Mouse (Mus musculus): ENCODE data around the gene Gm12216. TPM values are rescaled to one million over a fixed set of nuclear protein-coding genes. Genes with fewer than 3 reads are reported as not detected.
A peak's percentile ranks its signal among the peaks of the same experiment; 100 is the strongest.

Gm12216 gene
- polyA plus RNA-seq, 1 experiment from 2014 or later = 1.0 TPM

- no peaks in the 10 kb centered on the region for H3K27me3 ChIP-seq (ENCODE audit: insufficient read depth, low read length)
- TF ChIP-seq CTCF (IDR thresholded peaks at IDR 0.05; ENCODE audit: low read depth) = no peak
- no peak overlapping the region for H3K9ac ChIP-seq
- no peaks in the 10 kb centered on the region; the same call in 1 of the 2 replicates for H3K4me1 ChIP-seq (ENCODE audit: insufficient read depth)
- no peaks in the 10 kb centered on the region for H3K9me3 ChIP-seq (ENCODE audit: low read depth, low read length)
- no peak overlapping the region for H3K4me3 ChIP-seq (ENCODE audit: low read depth, low read length)
- WGBS = 51% methylated on average over 3 of the region's 3 CpGs
- DNase-seq = no peak
- H3K4me2 ChIP-seq = no peak overlapping the region
- H3K27ac ChIP-seq (ENCODE audit: low read depth) = no peak overlapping the region
- ATAC-seq (ENCODE audit: insufficient read depth) = no peak
- no peaks in the 10 kb centered on the region for H3K36me3 ChIP-seq (ENCODE audit: insufficient read depth)
Observed at GRCm38 (mm10) chr11:53899004-53899403, 39.9 kb upstream of the Gm12216 start.

GRCm38 (mm10) chr11:53896935-53897334 is 37.9 kb upstream of the Gm12216 start:
- WGBS = 78% methylated on average over 6 of the region's 6 CpGs
- H3K4me3 ChIP-seq (ENCODE audit: low read depth, low read length) = no peak overlapping the region
- H3K27ac ChIP-seq (ENCODE audit: low read depth) = no peak overlapping the region
- H3K27me3 ChIP-seq (ENCODE audit: insufficient read depth, low read length) = no peaks in the 10 kb centered on the region
- no peak overlapping the region for H3K4me2 ChIP-seq
- no peaks in the 10 kb centered on the region for H3K9me3 ChIP-seq (ENCODE audit: low read depth, low read length)
- no peak for TF ChIP-seq CTCF (IDR thresholded peaks at IDR 0.05; ENCODE audit: low read depth)
- no peaks in the 10 kb centered on the region for H3K36me3 ChIP-seq (ENCODE audit: insufficient read depth)
- H3K9ac ChIP-seq = no peak overlapping the region
- H3K4me1 ChIP-seq (ENCODE audit: insufficient read depth) = no peaks in the 10 kb centered on the region
- DNase-seq = no peak
- no peak for ATAC-seq (ENCODE audit: insufficient read depth)

- H3K36me3 ChIP-seq (ENCODE audit: insufficient read depth) = no peaks in the 10 kb centered on the region
- no peaks in the 10 kb centered on the region for H3K27me3 ChIP-seq (ENCODE audit: insufficient read depth, low read length)
- no peak overlapping the region for H3K9ac ChIP-seq
- H3K9me3 ChIP-seq (ENCODE audit: low read depth, low read length) = no peaks in the 10 kb centered on the region
- 69% methylated on average over 2 of the region's 2 CpGs for WGBS
- H3K4me3 ChIP-seq (ENCODE audit: low read depth, low read length) = no peak overlapping the region
- no peak for DNase-seq
- TF ChIP-seq CTCF (IDR thresholded peaks at IDR 0.05; ENCODE audit: low read depth) = no peak
- ATAC-seq (ENCODE audit: insufficient read depth) = no peak
- no peak overlapping the region for H3K27ac ChIP-seq (ENCODE audit: low read depth)
- no peaks in the 10 kb centered on the region for H3K4me1 ChIP-seq (ENCODE audit: insufficient read depth)
- H3K4me2 ChIP-seq = no peak overlapping the region
Observed at GRCm38 (mm10) chr11:53893451-53893850, 34.4 kb upstream of the Gm12216 start.

GRCm38 (mm10) chr11:53892716-53893416 is 33.8 kb upstream of the Gm12216 start:
- peak; percentile 46 for DNase-seq
- H3K9ac ChIP-seq = no peak overlapping the region
- no peak for ATAC-seq (ENCODE audit: insufficient read depth)
- H3K27me3 ChIP-seq (ENCODE audit: insufficient read depth, low read length) = no peaks in the 10 kb centered on the region
- 38% methylated on average over 9 of the region's 9 CpGs for WGBS
- no peak overlapping the region for H3K4me3 ChIP-seq (ENCODE audit: low read depth, low read length)
- H3K9me3 ChIP-seq (ENCODE audit: low read depth, low read length) = no peaks in the 10 kb centered on the region
- H3K36me3 ChIP-seq (ENCODE audit: insufficient read depth) = no peaks in the 10 kb centered on the region
- H3K4me2 ChIP-seq = no peak overlapping the region
- TF ChIP-seq CTCF (IDR thresholded peaks at IDR 0.05; ENCODE audit: low read depth) = no peak
- no peaks in the 10 kb centered on the region for H3K4me1 ChIP-seq (ENCODE audit: insufficient read depth)
- H3K27ac ChIP-seq (ENCODE audit: low read depth) = no peak overlapping the region

- Histone ChIP-seq H3K9me3 (ENCODE audit: low read depth, low read length) (no peaks in the 10 kb centered on the region), H3K4me3 (ENCODE audit: low read depth, low read length) (peak within 1 kb of the TSS; percentile 54), H3K27ac (ENCODE audit: low read depth) (peak within 1 kb of the TSS; percentile 54; the same call in 1 of the 2 replicates), H3K27me3 (ENCODE audit: insufficient read depth, low read length) (no peaks in the 10 kb centered on the region), H3K4me2 (peak within 1 kb of the TSS; percentile 75), H3K9ac (peak within 1 kb of the TSS; percentile 67), H3K36me3 (ENCODE audit: insufficient read depth) (no peaks in the 10 kb centered on the region), H3K4me1 (ENCODE audit: insufficient read depth) (no peaks in the 10 kb centered on the region)
- 3% methylated on average over 63 of the region's 63 CpGs for WGBS
- ATAC-seq (ENCODE audit: insufficient read depth) (peak; percentile 99), DNase-seq (peak; percentile 100)
- TF ChIP-seq CTCF (IDR thresholded peaks at IDR 0.05; ENCODE audit: low read depth) = peak; percentile 20; the same call in 1 of the 2 replicates
Observed at GRCm38 (mm10) chr11:53891505-53892451, 32.7 kb upstream of the Gm12216 start, which contains the start of gene Slc22a5. Gene Slc22a5, minus strand, starts transcription at chr11:53891660.

GRCm38 (mm10) chr11:53890906-53891504 is 31.9 kb upstream of the Gm12216 start:
- TF ChIP-seq CTCF (IDR thresholded peaks at IDR 0.05; ENCODE audit: low read depth) = no peak
- WGBS = 3% methylated on average over 33 of the region's 33 CpGs
- H3K9me3 ChIP-seq (ENCODE audit: low read depth, low read length) = no peaks in the 10 kb centered on the region
- H3K27me3 ChIP-seq (ENCODE audit: insufficient read depth, low read length) = no peaks in the 10 kb centered on the region
- peak overlapping the region; percentile 75 for H3K4me2 ChIP-seq
- H3K4me3 ChIP-seq (ENCODE audit: low read depth, low read length) = peak overlapping the region; percentile 54
- H3K4me1 ChIP-seq (ENCODE audit: insufficient read depth) = no peaks in the 10 kb centered on the region
- H3K9ac ChIP-seq = peak overlapping the region; percentile 67
- no peaks in the 10 kb centered on the region for H3K36me3 ChIP-seq (ENCODE audit: insufficient read depth)
- 0 out of 2 replicates have a peak overlapping the region, but pooled peaks have one; percentile 33 for H3K27ac ChIP-seq (ENCODE audit: low read depth)
- ATAC-seq (ENCODE audit: insufficient read depth) (0 out of 2 replicates have a peak, but pooled peaks have one; percentile 5), DNase-seq (no peak)

Data from lung, embryonic 14.5 days (tissue).